Mouse (Mus musculus) heart, adult 2 months (tissue): ENCODE measurements around the gene Dab1.

Experiments used
- CTCF ChIP-seq: fragments of 200-600 bp; IDR thresholded peaks from 2 replicates; pipeline ENCODE4 v1.8.1; 2022; ENCODE audit warnings: antibody characterized with exemption, mild to moderate bottlenecking, moderate library complexity
- POLR2A ChIP-seq: fragments of 200-500 bp; IDR thresholded peaks from 2 replicates; pipeline ENCODE4 v1.6.1; 2011; ENCODE audit warnings: mild to moderate bottlenecking, low read depth, low read length, control low read depth; ENCODE audit not compliant: insufficient read depth

DNA sequence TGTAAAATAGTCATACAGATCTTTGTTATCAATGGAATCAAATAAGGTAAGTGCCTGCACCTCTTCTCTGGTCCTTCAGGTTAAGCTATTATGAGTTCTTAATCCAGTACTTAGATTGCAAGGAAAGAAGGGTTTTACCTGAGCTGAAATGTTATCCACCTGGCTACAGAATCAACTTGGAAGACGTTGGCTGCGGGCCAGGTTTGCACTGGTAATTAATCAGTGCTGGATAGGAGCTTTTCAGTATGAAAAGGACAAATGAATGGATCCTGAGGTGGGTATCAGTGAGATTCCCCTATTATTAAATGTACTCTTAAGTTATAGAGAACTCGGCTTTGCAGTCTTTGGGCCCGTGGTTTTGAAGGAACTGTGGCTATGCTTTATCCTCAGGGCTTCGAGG is 896.5 kb downstream of the Dab1 start:
- no peak for TF ChIP-seq POLR2A
- no peak for TF ChIP-seq CTCF
